9 mouse cellular contexts compared by ENCODE assay signal in the genomic region with DNA sequence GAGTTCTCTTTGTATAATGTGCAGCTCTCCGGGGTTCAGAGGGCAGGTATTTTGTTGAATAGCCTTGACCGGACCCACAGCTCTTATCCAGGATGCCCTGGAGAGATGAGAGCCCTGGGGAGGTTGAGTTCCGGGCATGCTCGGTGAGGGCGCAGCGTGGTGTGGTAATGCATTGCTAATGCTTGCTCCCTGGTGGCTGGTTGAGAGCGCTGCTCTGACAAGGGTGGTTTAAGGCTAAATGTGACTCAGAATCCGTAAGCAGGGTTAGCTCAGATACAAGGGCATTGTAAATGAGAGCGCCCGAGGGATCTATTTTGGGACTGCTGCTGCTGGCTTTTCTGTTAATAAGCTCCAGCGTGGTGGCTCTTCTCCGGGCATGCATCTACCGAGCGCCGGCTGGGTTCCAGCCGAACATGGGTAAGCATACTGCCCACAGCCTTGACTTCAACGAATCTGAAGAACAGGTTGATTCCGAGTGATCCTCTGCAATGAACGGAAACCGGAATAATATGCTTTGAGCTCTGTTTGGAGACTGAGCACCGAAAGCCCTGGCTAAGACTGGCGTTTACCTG. TPM values are rescaled to one million over a fixed set of nuclear protein-coding genes. Genes with fewer than 3 reads are reported as not detected.
DNase-seq lines count a peak whose midpoint lies in the region; ATAC-seq lines count a peak whose summit lies in the region.
"Had no signal": no experiment of that assay in that cellular context is flagged by ENCODE, and none has a peak within 500 bp of the region (broad histone marks: within the 10 kb centered on the region; RNA-seq: fewer than 3 reads in every experiment).

No protein-coding gene starts in this region.

- peak overlapping the region; percentile 27; the same call in 1 of the 2 replicates for H3K4me2 ChIP-seq in intestine, embryonic 15.5 days (replicated peaks)
- peak overlapping the region; percentile 38 for H3K4me2 ChIP-seq in limb, embryonic 12.5 days

- WGBS in intestine, embryonic 15.5 days: 42% methylated on average over 22 of the region's 22 CpGs
- 39% methylated on average over 22 of the region's 22 CpGs for WGBS in limb, embryonic 12.5 days

- peak; percentile 64 to 86 for DNase-seq in adrenal gland, adult (ENCODE audit: inconsistent age in 2 of 2, low spot score in 1 of 2)
- DNase-seq in adrenal gland, postnatal 4 days (ENCODE audit: low spot score in 2 of 2): no peak
- peak; percentile 24 for DNase-seq in cerebellum, adult 9-10 months
- peak; percentile 51 to 63 for DNase-seq in frontal cortex, adult 2 months (ENCODE audit: extremely low spot score in 1 of 2, low spot score in 1 of 2)
- peak; percentile 41 for DNase-seq in right cerebral cortex, postnatal 4 days

- H3K36me3 ChIP-seq in intestine, embryonic 15.5 days: no peaks in the 10 kb centered on the region
- no peaks in the 10 kb centered on the region for H3K36me3 ChIP-seq in limb, embryonic 12.5 days

- H3K27ac ChIP-seq in intestine, embryonic 15.5 days: no peak overlapping the region
- peak overlapping the region; percentile 50; the same call in 1 of the 2 replicates for H3K27ac ChIP-seq in limb, embryonic 12.5 days

- no peak overlapping the region for H3K9ac ChIP-seq in intestine, embryonic 15.5 days
- no peak overlapping the region; the same call in 1 of the 2 replicates for H3K9ac ChIP-seq in limb, embryonic 12.5 days (replicated peaks)

- H3K27me3 ChIP-seq in intestine, embryonic 15.5 days (replicated peaks): no peaks in the 10 kb centered on the region
- H3K27me3 ChIP-seq in limb, embryonic 12.5 days: no peaks in the 10 kb centered on the region

- no peaks in the 10 kb centered on the region for H3K9me3 ChIP-seq in intestine, embryonic 15.5 days
- peaks cover 21% of the 10 kb centered on the region for H3K9me3 ChIP-seq in limb, embryonic 12.5 days

- ATAC-seq in intestine, embryonic 15.5 days: peak; percentile 58
- ATAC-seq in limb, embryonic 12.5 days (ENCODE audit: insufficient number of reproducible peaks, insufficient read depth, low FRiP score, low TSS enrichment, low read depth): no peak
- no peak for ATAC-seq in megakaryocyte, adult 5-6 weeks (ENCODE audit: poor library complexity, severe bottlenecking)

- no peak overlapping the region for H3K4me3 ChIP-seq in intestine, embryonic 15.5 days (replicated peaks)
- H3K4me3 ChIP-seq in limb, embryonic 12.5 days (replicated peaks): no peak overlapping the region
- H3K4me3 ChIP-seq: erythroblast, embryonic 14.5 days had no signal

- no peaks in the 10 kb centered on the region for H3K4me1 ChIP-seq in intestine, embryonic 15.5 days (replicated peaks)
- peaks cover 10% of the 10 kb centered on the region; the same call in 1 of the 2 replicates for H3K4me1 ChIP-seq in limb, embryonic 12.5 days (replicated peaks)

RNA-seq across cellular contexts. Expression of a gene that starts 14.8 kb away (rescaled TPM):
- total RNA-seq in adrenal gland, postnatal 4 days (2021): 10 to 100 TPM in 1 of 2 experiments, 1 to 10 TPM in 1; 9.6 to 12.8 TPM
- 14.9 and 15.3 TPM in 2 replicates for polyA plus RNA-seq in frontal cortex, adult 2 months (2012; rRNA removed)
- 11.7 and 13.2 TPM in 2 replicates for polyA plus RNA-seq in intestine, embryonic 15.5 days (2015; fragmentation: Nextera tagmentation; extraction: Ambion mirVana)
- polyA plus RNA-seq in limb, embryonic 12.5 days (2016; fragmentation: Nextera tagmentation; extraction: Ambion mirVana): 11.0 and 13.8 TPM in 2 replicates
- 1,517 and 1,767 TPM in 2 replicates for total RNA-seq in megakaryocyte, adult 5-6 weeks (2015)
- 1,236 and 1,298 TPM in 2 replicates for total RNA-seq in megakaryocyte, adult 5-6 weeks (2017)
- polyA plus RNA-seq: erythroblast, embryonic 14.5 days had no signal

Comparison
In these comparisons a context has a peak if more than half of its experiments do, and no peak if none do; other contexts are left out.
1. DNase-seq: peak in adrenal gland, adult (2 of 2), cerebellum, adult 9-10 months (single experiment), frontal cortex, adult 2 months (2 of 2) and right cerebral cortex, postnatal 4 days (single experiment); none in adrenal gland, postnatal 4 days (0 of 2).